Comparison of ENCODE assay signal across 20 mouse cellular contexts in genomic region chr3:130147827-130148226, GRCm38 (mm10). TPM values are rescaled to one million over a fixed set of nuclear protein-coding genes. Genes with fewer than 3 reads are reported as not detected.
DNase-seq lines count a peak whose midpoint lies in the region; ATAC-seq and TF ChIP-seq lines count a peak whose summit lies in the region.
"Had no signal": no experiment of that assay in that cellular context is flagged by ENCODE, and none has a peak within 500 bp of the region (broad histone marks: within the 10 kb centered on the region; RNA-seq: fewer than 3 reads in every experiment).

No protein-coding gene starts in this region.

- H3K9ac ChIP-seq in forebrain, embryonic 14.5 days (ENCODE audit: low read length): no peak overlapping the region
- H3K9ac ChIP-seq in forebrain, embryonic 11.5 days (ENCODE audit: low read length): no peak overlapping the region
- H3K9ac ChIP-seq in limb, embryonic 11.5 days (ENCODE audit: low read length): no peak overlapping the region
- H3K9ac ChIP-seq in limb, embryonic 14.5 days (ENCODE audit: low read depth, low read length, severe bottlenecking): no peak overlapping the region
- H3K9ac ChIP-seq: forebrain, embryonic 12.5 days; hindbrain, embryonic 15.5 days had no signal

- no peaks in the 10 kb centered on the region for H3K27me3 ChIP-seq in forebrain, embryonic 14.5 days (replicated peaks; ENCODE audit: control insufficient read depth, insufficient read depth, low read length)
- H3K27me3 ChIP-seq in forebrain, embryonic 11.5 days (ENCODE audit: control insufficient read depth, insufficient read depth, low read length): no peaks in the 10 kb centered on the region
- no peaks in the 10 kb centered on the region for H3K27me3 ChIP-seq in limb, embryonic 11.5 days (ENCODE audit: control insufficient read depth, insufficient read depth, low read length)
- peaks cover 6% of the 10 kb centered on the region; the same call in 1 of the 2 replicates for H3K27me3 ChIP-seq in limb, embryonic 10.5 days (ENCODE audit: low read depth, poor library complexity, severe bottlenecking)
- no peaks in the 10 kb centered on the region for H3K27me3 ChIP-seq in limb, embryonic 14.5 days (ENCODE audit: control insufficient read depth, insufficient read depth, low read length)
- H3K27me3 ChIP-seq: forebrain, embryonic 12.5 days; hindbrain, embryonic 15.5 days had no signal

- H3K4me2 ChIP-seq in forebrain, embryonic 14.5 days (ENCODE audit: low read length): no peak overlapping the region
- no peak overlapping the region for H3K4me2 ChIP-seq in forebrain, embryonic 11.5 days (ENCODE audit: low read depth, low read length, severe bottlenecking)
- H3K4me2 ChIP-seq in limb, embryonic 11.5 days (ENCODE audit: low read depth, severe bottlenecking): no peak overlapping the region
- no peak overlapping the region for H3K4me2 ChIP-seq in limb, embryonic 14.5 days (replicated peaks; ENCODE audit: low read depth, low read length, severe bottlenecking)
- H3K4me2 ChIP-seq: forebrain, embryonic 12.5 days; hindbrain, embryonic 15.5 days had no signal

- ATAC-seq in forebrain, embryonic 14.5 days: peak; percentile 40; the same call in 1 of the 2 replicates
- ATAC-seq in forebrain, embryonic 11.5 days (replicated peaks; ENCODE audit: low FRiP score): no peak
- ATAC-seq in limb, embryonic 11.5 days (ENCODE audit: insufficient number of reproducible peaks, low FRiP score, low TSS enrichment, low read depth): peak; percentile 47; the same call in 1 of the 2 replicates
- ATAC-seq in limb, embryonic 14.5 days (ENCODE audit: low FRiP score, low read depth): peak; percentile 85
- ATAC-seq: inflammation-experienced regulatory T-cells, adult 6 months; intestine, postnatal 0 days had no signal

- no peaks in the 10 kb centered on the region for H3K4me1 ChIP-seq in forebrain, embryonic 14.5 days (ENCODE audit: control insufficient read depth, insufficient read depth, low read length)
- no peaks in the 10 kb centered on the region for H3K4me1 ChIP-seq in forebrain, embryonic 11.5 days (replicated peaks; ENCODE audit: control insufficient read depth, insufficient read depth, low read length)
- H3K4me1 ChIP-seq in limb, embryonic 11.5 days (ENCODE audit: control insufficient read depth, insufficient read depth, low read length): no peaks in the 10 kb centered on the region
- H3K4me1 ChIP-seq in limb, embryonic 10.5 days: 0 out of 2 replicates have a peak, but pooled peaks cover 4% of the 10 kb centered on the region
- H3K4me1 ChIP-seq in limb, embryonic 14.5 days (ENCODE audit: control insufficient read depth, insufficient read depth, low read length): no peaks in the 10 kb centered on the region
- H3K4me1 ChIP-seq: hindbrain, embryonic 15.5 days had no signal

- WGBS in forebrain, embryonic 14.5 days: 57% methylated on average over 8 of the region's 8 CpGs
- 72% methylated on average over 8 of the region's 8 CpGs for WGBS in forebrain, embryonic 11.5 days
- WGBS in limb, embryonic 11.5 days: 59% methylated on average over 8 of the region's 8 CpGs
- WGBS in limb, embryonic 10.5 days: 75% methylated on average over 8 of the region's 8 CpGs
- 65% methylated on average over 8 of the region's 8 CpGs for WGBS in limb, embryonic 14.5 days

- no peaks in the 10 kb centered on the region for H3K9me3 ChIP-seq in forebrain, embryonic 14.5 days (replicated peaks; ENCODE audit: control insufficient read depth, low read length)
- no peaks in the 10 kb centered on the region for H3K9me3 ChIP-seq in forebrain, embryonic 11.5 days (ENCODE audit: control insufficient read depth, low read length)
- H3K9me3 ChIP-seq in limb, embryonic 11.5 days (ENCODE audit: control insufficient read depth, low read length): no peaks in the 10 kb centered on the region
- H3K9me3 ChIP-seq in limb, embryonic 10.5 days (replicated peaks): no peaks in the 10 kb centered on the region
- no peaks in the 10 kb centered on the region for H3K9me3 ChIP-seq in limb, embryonic 14.5 days (ENCODE audit: control insufficient read depth, low read length)
- H3K9me3 ChIP-seq: forebrain, embryonic 12.5 days; heart, embryonic 10.5 days; hindbrain, embryonic 15.5 days had no signal

- H3K27ac ChIP-seq in forebrain, embryonic 14.5 days (ENCODE audit: low read depth, low read length): no peak overlapping the region
- H3K27ac ChIP-seq in forebrain, embryonic 11.5 days (ENCODE audit: low read depth, low read length): no peak overlapping the region
- H3K27ac ChIP-seq in limb, embryonic 11.5 days (replicated peaks; ENCODE audit: low read depth, low read length): no peak overlapping the region
- H3K27ac ChIP-seq in limb, embryonic 10.5 days: no peak overlapping the region
- H3K27ac ChIP-seq in limb, embryonic 14.5 days (replicated peaks; ENCODE audit: low read depth, low read length): no peak overlapping the region
- H3K27ac ChIP-seq: forebrain, embryonic 12.5 days; heart, embryonic 10.5 days; hindbrain, embryonic 15.5 days had no signal

- H3K36me3 ChIP-seq in forebrain, embryonic 14.5 days (ENCODE audit: control insufficient read depth, insufficient read depth, low read length): no peaks in the 10 kb centered on the region
- H3K36me3 ChIP-seq in forebrain, embryonic 11.5 days (ENCODE audit: control insufficient read depth, insufficient read depth, low read length): no peaks in the 10 kb centered on the region
- H3K36me3 ChIP-seq in limb, embryonic 11.5 days (ENCODE audit: control insufficient read depth, insufficient read depth, low read length): no peaks in the 10 kb centered on the region
- H3K36me3 ChIP-seq in limb, embryonic 10.5 days: no peaks in the 10 kb centered on the region
- no peaks in the 10 kb centered on the region for H3K36me3 ChIP-seq in limb, embryonic 14.5 days (ENCODE audit: control insufficient read depth, insufficient read depth, low read length)
- H3K36me3 ChIP-seq: forebrain, embryonic 12.5 days; heart, embryonic 10.5 days; hindbrain, embryonic 15.5 days had no signal

- no peak overlapping the region for H3K4me3 ChIP-seq in forebrain, embryonic 14.5 days (ENCODE audit: low read depth, low read length)
- no peak overlapping the region for H3K4me3 ChIP-seq in forebrain, embryonic 11.5 days (ENCODE audit: low read depth, low read length)
- no peak overlapping the region for H3K4me3 ChIP-seq in limb, embryonic 11.5 days (ENCODE audit: low read depth, low read length)
- no peak overlapping the region for H3K4me3 ChIP-seq in limb, embryonic 10.5 days
- no peak overlapping the region for H3K4me3 ChIP-seq in limb, embryonic 14.5 days (replicated peaks; ENCODE audit: low read length)
- H3K4me3 ChIP-seq: forebrain, embryonic 12.5 days; heart, embryonic 10.5 days; hindbrain, embryonic 15.5 days had no signal

- TF ChIP-seq POLR2A in limb, embryonic 14.5 days (IDR thresholded peaks at IDR 0.05; ENCODE audit: borderline replicate concordance, extremely low read depth, insufficient read depth, insufficient read length): no peak

- peak; percentile 28 for DNase-seq in forebrain, embryonic 14.5 days (ENCODE audit: low spot score)
- DNase-seq in forebrain, embryonic 11.5 days (ENCODE audit: low spot score): no peak
- DNase-seq in limb, embryonic 11.5 days (ENCODE audit: low spot score): no peak
- DNase-seq in limb, embryonic 10.5 days (ENCODE audit: low spot score): no peak
- peak; percentile 17 for DNase-seq in Muller cell, postnatal 12 days (ENCODE audit: inconsistent ontology term)
- DNase-seq in limb, embryonic 14.5 days (ENCODE audit: low spot score): no peak
- no peak for DNase-seq in spleen, postnatal 4 days (ENCODE audit: low spot score in 2 of 2)
- no peak for DNase-seq in kidney, postnatal 14 days
- DNase-seq: adrenal gland, adult 8-10 months; cerebellum, adult 11-12 months; cerebellum, adult 9-11 months; gastrocnemius, postnatal 36 days; heart, adult 18-20 months; heart, postnatal 10 days; heart, postnatal 4 days had no signal

RNA-seq across cellular contexts. Expression of gene Col25a1, which starts 16.5 kb away (rescaled TPM):
- polyA plus RNA-seq in forebrain, embryonic 14.5 days (2014; fragmentation: Nextera tagmentation; extraction: Ambion mirVana): 2.5 and 3.4 TPM in 2 replicates
- 2.1 and 2.4 TPM in 2 replicates for polyA plus RNA-seq in forebrain, embryonic 11.5 days (2014; fragmentation: Nextera tagmentation; extraction: Ambion mirVana)
- polyA plus RNA-seq in limb, embryonic 11.5 days (2014; fragmentation: Nextera tagmentation; extraction: Ambion mirVana): 18.3 and 20.8 TPM in 2 replicates
- polyA plus RNA-seq in limb, embryonic 10.5 days (2016; fragmentation: Nextera tagmentation; extraction: Ambion mirVana): 11.5 and 18.3 TPM in 2 replicates
- 15.3 and 19.3 TPM in 2 replicates for polyA plus RNA-seq in limb, embryonic 14.5 days (2012; rRNA removed)
- 13.8 and 14.2 TPM in 2 replicates for polyA plus RNA-seq in limb, embryonic 14.5 days (2014; fragmentation: Nextera tagmentation; extraction: Ambion mirVana)
- polyA plus RNA-seq: inflammation-experienced regulatory T-cells, adult 6 months had no signal

Comparison
In these comparisons a context has a peak if more than half of its experiments do, and no peak if none do; other contexts are left out.
1. DNase-seq: peak in forebrain, embryonic 14.5 days (single experiment) and Muller cell, postnatal 12 days (single experiment); none in forebrain, embryonic 11.5 days (single experiment), limb, embryonic 11.5 days (single experiment), limb, embryonic 10.5 days (single experiment), limb, embryonic 14.5 days (single experiment), spleen, postnatal 4 days (0 of 2) and kidney, postnatal 14 days (single experiment).